Mouse (Mus musculus): ENCODE data around the gene Ascl1. TPM values are rescaled to one million over a fixed set of nuclear protein-coding genes. Genes with fewer than 3 reads are reported as not detected.

The Ascl1 gene
- polyA plus RNA-seq, 1 experiment, result not detected

DNA sequence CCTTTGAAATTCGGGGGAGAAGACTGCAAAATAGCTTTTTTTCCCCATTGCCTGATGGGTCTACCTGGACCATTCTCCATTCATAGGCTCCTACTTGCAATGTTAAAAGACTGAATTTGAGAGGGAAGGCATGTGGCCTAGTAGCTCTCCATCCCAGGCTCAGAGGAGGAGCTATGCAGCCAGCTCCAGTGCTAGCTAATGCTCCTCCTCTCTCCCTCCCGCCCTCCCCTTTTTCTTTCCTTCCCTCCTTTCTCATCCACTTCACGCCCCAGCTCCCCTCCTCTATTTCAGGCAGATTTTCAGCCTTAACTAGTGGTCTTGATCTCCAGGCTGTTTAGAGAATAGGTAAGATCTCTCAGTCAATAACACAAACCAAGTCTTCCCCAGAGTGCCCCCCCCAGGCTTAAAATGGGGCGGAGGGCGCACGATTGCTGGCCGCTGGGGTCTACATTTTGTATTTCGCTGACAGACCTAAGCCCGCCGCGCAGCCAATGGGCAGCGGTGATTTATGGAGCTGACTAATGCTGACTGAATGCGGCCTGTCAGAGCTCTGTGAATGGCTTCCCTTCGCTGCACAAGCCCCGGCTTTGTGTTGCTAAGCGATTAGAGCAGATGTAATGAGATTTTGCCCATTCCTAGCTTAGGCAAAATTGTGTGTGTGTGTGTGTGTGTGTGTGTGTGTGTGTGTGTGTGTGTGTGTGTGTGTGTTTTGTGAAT lies 4.9 kb downstream of the Ascl1 start:
- no peak overlapping the region for H3K4me3 ChIP-seq (ENCODE audit: insufficient read depth, low read length)
- no peak overlapping the region for H3K27ac ChIP-seq (ENCODE audit: insufficient read depth, low read length)
- H3K4me1 ChIP-seq (ENCODE audit: control insufficient read depth, insufficient read depth, low read length), result no peaks in the 10 kb centered on the region
- TF ChIP-seq CTCF (IDR thresholded peaks at IDR 0.05; ENCODE audit: borderline replicate concordance, insufficient read depth, low read length) (no peak), POLR2A (IDR thresholded peaks at IDR 0.05; ENCODE audit: low read depth, low read length) (no peak)

DNA sequence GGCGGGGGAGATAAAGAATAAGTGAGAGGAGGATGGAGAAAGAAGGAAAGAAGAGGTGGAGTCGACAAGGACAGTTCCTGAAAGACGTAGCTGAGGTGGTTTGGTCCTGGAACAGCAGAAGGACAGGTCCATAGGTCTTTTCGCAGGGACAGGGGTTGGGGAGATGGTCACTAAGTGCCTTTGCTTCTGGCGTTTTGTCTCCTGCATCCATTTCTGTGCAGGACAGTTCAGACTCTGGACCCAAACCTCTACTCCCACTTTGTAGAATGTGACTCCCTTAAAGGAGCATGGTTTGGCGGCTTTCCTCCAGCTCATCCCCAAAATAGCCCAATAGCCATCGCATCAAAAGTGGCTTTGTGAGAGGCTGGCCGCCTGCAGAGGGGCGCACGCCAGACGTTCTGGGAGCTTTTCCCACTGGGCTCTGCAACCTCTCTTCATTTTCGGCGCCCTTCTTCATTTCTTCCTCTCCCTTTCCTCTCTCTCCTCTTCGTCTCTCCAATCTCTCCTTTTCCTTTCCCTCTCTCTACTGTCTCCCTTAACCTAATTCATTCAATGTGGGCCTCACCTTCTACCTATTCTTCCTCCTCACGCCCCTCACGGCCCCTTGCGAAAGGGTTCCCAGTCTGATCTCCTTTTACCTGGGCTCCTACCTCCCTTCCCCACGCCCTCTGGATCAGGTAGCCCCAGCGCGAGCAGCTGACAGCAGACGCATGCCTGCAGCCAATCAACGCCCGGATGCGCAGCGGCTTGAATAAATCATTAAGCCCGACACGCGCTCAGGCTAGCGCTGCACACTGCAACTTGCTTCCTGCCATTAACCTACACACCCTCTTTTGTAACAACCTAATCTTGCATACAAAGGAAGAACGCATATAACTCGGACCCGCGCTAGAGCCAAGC lies 7.5 kb downstream of the Ascl1 start:
- H3K27ac ChIP-seq (ENCODE audit: insufficient read depth, low read length), result no peak overlapping the region
- no peaks in the 10 kb centered on the region for H3K4me1 ChIP-seq (ENCODE audit: control insufficient read depth, insufficient read depth, low read length)
- TF ChIP-seq POLR2A (IDR thresholded peaks at IDR 0.05; ENCODE audit: low read depth, low read length) (no peak), CTCF (IDR thresholded peaks at IDR 0.05; ENCODE audit: borderline replicate concordance, insufficient read depth, low read length) (no peak)
- H3K4me3 ChIP-seq (ENCODE audit: insufficient read depth, low read length), result no peak overlapping the region

DNA sequence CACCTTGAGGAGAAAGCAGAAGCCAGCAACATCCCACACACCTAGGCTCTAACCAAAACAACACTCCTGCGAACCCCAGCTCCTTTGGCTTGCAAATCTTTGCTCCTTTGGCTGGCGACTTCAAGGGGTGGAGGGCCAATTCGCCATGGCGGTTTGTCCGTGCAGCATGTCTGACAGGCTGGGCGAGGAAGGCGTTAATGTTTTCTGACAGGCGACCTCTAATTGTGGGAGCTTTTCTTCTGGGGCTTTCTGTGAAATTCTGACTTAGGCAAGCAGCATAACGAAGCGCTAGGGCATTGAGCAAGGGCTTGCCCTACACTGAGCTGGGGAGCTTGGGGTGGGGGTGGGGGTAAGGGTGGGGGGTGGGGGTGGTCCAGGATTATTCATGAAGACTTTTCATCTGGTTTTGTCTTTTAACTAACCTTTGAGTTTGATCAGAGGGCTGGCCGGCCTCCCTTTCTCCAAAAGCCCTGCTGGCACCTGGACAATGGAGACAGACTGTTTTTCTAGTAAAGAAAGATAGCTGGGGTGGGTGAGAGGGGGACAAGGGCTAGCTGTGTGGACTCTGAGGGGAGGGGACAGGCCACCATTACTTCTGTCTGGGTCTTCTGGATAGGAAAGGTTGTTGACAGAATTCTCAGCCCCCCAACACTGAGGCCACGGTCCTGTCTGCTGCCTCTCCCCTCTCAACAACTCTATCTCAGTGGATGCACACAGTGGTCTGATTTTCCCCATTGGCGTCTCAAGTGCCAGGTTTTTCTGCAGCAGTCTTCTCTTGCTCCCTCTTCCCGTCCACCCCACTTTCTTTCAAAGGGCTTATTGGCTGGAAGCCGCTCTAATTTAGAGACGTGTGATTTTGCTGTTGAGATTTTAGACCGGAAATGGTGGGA lies 8.4 kb downstream of the Ascl1 start:
- Histone ChIP-seq H3K4me1 (ENCODE audit: control insufficient read depth, insufficient read depth, low read length) (no peaks in the 10 kb centered on the region), H3K27ac (ENCODE audit: insufficient read depth, low read length) (no peak overlapping the region), H3K4me3 (ENCODE audit: insufficient read depth, low read length) (no peak overlapping the region)
- no peak for TF ChIP-seq CTCF (IDR thresholded peaks at IDR 0.05; ENCODE audit: borderline replicate concordance, insufficient read depth, low read length)
- no peak for TF ChIP-seq POLR2A (IDR thresholded peaks at IDR 0.05; ENCODE audit: low read depth, low read length)

DNA sequence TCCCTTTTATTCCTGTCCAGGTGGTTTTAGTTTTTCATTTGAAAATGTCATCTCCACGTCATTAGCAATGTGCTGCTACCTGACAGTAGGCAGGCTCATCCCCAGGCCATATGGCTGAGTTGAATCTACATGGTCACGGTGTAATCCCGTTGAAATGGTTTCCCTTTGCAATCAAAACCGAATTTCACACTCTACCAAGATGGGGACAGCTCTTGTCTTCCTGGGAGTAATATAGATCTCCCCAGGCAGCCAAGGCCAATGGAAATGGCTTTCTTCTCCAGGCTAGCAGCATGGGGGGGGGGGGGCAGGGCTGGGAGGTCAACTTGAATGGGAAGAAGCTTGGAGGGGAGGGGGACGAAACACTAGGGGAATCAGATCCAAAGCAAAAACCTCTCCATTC lies 15.6 kb downstream of the Ascl1 start:
- Histone ChIP-seq H3K4me3 (ENCODE audit: insufficient read depth, low read length) (no peak overlapping the region), H3K27ac (ENCODE audit: insufficient read depth, low read length) (no peak overlapping the region), H3K4me1 (ENCODE audit: control insufficient read depth, insufficient read depth, low read length) (no peaks in the 10 kb centered on the region)
- TF ChIP-seq POLR2A (IDR thresholded peaks at IDR 0.05; ENCODE audit: low read depth, low read length) (no peak), CTCF (IDR thresholded peaks at IDR 0.05; ENCODE audit: borderline replicate concordance, insufficient read depth, low read length) (no peak)

DNA sequence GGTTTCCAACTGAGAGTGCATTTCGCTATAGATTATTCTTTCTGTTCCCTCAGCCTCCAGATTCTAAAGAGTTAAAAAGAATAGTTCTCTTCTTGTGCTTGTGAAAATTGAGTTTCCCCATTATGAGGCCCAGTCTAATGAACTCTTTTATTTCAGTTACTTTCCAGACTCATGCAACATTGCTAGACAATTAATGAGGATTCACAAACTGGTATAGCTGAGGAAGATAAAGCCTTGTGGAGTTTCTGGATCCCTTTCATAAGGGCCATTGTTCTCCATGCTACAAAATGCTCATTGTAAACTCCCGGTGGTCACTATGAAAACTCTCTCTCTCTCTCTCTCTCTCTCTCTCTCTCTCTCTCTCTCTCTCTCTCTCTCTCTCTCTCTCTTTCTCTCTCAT lies 18.5 kb downstream of the Ascl1 start:
- H3K4me1 ChIP-seq (ENCODE audit: control insufficient read depth, insufficient read depth, low read length), result no peaks in the 10 kb centered on the region
- no peak overlapping the region for H3K4me3 ChIP-seq (ENCODE audit: insufficient read depth, low read length)
- no peak for TF ChIP-seq CTCF (IDR thresholded peaks at IDR 0.05; ENCODE audit: borderline replicate concordance, insufficient read depth, low read length)
- no peak for TF ChIP-seq POLR2A (IDR thresholded peaks at IDR 0.05; ENCODE audit: low read depth, low read length)
- no peak overlapping the region for H3K27ac ChIP-seq (ENCODE audit: insufficient read depth, low read length)

DNA sequence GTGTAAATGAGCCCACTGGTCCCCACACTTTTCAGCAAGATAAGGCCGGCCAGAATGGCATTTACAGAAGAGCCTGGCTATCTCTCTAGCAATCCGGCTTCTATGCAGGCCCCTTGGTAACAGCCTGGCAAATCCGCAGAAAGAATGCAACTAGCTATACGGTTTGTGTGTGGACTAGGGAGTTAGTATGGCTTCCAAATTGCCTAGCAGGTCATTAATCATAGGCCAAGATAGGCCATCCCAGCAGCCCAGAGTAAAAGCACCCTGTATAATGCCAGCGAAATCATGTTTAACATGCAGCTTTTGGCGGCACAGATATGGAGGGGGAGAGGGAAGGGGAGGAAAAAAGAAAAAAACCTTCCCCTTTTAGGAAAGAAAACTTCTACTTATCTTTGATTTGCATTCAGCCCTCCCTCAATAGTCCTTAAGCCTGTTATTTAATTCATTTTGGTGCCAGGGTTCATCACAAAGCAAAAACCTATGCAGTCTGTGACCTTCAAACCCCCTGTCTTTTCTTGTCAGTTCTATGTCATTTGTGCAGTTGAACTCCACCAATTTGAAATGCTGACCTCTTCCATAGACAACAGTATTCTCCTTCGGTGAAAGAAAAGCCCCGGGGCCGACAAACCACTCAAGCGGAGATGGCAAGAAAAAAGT lies 19.9 kb downstream of the Ascl1 start:
- H3K4me1 ChIP-seq (ENCODE audit: control insufficient read depth, insufficient read depth, low read length), result no peaks in the 10 kb centered on the region
- H3K27ac ChIP-seq (ENCODE audit: insufficient read depth, low read length), result no peak overlapping the region
- TF ChIP-seq CTCF (IDR thresholded peaks at IDR 0.05; ENCODE audit: borderline replicate concordance, insufficient read depth, low read length) (no peak), POLR2A (IDR thresholded peaks at IDR 0.05; ENCODE audit: low read depth, low read length) (no peak)
- no peak overlapping the region for H3K4me3 ChIP-seq (ENCODE audit: insufficient read depth, low read length)

DNA sequence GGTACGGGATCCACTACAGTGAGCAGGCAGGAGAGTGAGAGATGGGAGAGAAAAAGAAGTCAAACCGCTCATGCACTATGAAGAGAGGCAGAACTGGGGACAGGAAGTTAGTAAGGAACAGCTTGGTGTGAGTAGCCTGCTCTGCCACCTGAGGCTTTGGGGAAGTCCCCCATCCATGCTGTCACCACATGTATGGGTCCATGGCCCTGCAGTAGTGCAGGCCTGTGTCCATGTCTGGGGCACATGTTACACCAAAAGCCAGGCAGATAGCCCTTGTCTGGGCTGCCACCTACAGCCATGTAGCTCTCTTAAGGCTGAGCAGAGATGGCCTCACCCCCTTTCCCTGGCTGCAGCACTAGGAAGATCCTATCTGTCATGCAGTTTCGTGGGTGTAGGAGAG lies 42.7 kb downstream of the Ascl1 start:
- TF ChIP-seq CTCF (IDR thresholded peaks at IDR 0.05; ENCODE audit: borderline replicate concordance, insufficient read depth, low read length) (no peak), POLR2A (IDR thresholded peaks at IDR 0.05; ENCODE audit: low read depth, low read length) (no peak)
- Histone ChIP-seq H3K27ac (ENCODE audit: insufficient read depth, low read length) (no peak overlapping the region), H3K4me1 (ENCODE audit: control insufficient read depth, insufficient read depth, low read length) (no peaks in the 10 kb centered on the region), H3K4me3 (ENCODE audit: insufficient read depth, low read length) (no peak overlapping the region)

DNA sequence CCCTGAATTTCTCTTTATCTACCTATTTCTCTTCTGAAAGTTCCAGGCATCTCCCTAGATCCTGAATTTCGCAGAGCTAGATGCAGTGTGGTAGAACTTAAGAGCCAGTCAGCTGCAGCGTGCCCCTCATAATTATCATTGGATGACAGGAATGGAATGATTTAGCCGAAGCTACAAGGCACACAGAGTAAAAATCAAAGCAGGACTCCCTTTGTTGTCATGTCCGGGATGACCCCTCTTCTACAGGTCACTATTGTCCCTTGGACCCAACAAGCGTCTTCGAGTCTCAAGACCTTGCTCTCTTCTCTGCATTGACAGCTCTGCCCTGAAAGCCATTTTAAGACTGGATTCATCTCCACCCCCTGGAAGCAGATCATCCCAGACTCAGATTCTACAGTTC lies 44.1 kb downstream of the Ascl1 start:
- no peak overlapping the region for H3K27ac ChIP-seq (ENCODE audit: insufficient read depth, low read length)
- TF ChIP-seq POLR2A (IDR thresholded peaks at IDR 0.05; ENCODE audit: low read depth, low read length), result no peak
- no peak for TF ChIP-seq CTCF (IDR thresholded peaks at IDR 0.05; ENCODE audit: borderline replicate concordance, insufficient read depth, low read length)
- H3K4me3 ChIP-seq (ENCODE audit: insufficient read depth, low read length), result no peak overlapping the region
- no peaks in the 10 kb centered on the region for H3K4me1 ChIP-seq (ENCODE audit: control insufficient read depth, insufficient read depth, low read length)

DNA sequence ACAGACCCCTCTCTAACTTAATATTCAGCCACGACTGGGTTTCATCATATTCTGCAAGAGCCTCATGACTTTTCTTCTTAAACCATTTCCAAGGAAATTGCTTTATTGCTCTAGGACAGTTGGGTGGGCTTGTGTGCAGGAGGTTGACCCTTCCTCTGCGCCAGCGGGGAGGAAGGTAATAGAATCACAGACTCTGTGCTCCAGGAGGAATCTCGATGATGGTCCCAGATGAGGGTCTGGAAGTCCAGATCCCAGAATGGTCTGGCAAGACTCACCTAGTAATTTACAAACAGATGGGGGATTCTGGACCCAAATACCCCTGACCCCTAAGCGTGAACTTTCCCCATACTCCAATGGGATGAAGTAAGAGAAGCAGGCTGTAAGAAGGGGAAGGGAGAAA lies 45.2 kb downstream of the Ascl1 start:
- TF ChIP-seq POLR2A (IDR thresholded peaks at IDR 0.05; ENCODE audit: low read depth, low read length), result no peak
- no peak for TF ChIP-seq CTCF (IDR thresholded peaks at IDR 0.05; ENCODE audit: borderline replicate concordance, insufficient read depth, low read length)
- H3K4me3 ChIP-seq (ENCODE audit: insufficient read depth, low read length), result no peak overlapping the region
- H3K27ac ChIP-seq (ENCODE audit: insufficient read depth, low read length), result no peak overlapping the region
- H3K4me1 ChIP-seq (ENCODE audit: control insufficient read depth, insufficient read depth, low read length), result no peaks in the 10 kb centered on the region

Measured in embryonic fibroblast, embryonic 13.5 days (primary cell).